Mouse (Mus musculus) gonadal fat pad, adult 2 months (tissue): ENCODE measurements around the gene Gm49384. TPM values are rescaled to one million over a fixed set of nuclear protein-coding genes. Genes with fewer than 3 reads are reported as not detected.

Experiments
- DNase-seq: peaks from one replicate; pipeline ENCODE4 v3.0.0-alpha.2; 2012; ENCODE audit warnings: low read depth
- polyA plus RNA-seq: library from polyadenylated mRNA; depleted of rRNA; stranded (reverse); fragments of >200 nt; gene quantifications from 2 replicates; pipeline ENCODE4 v1.2.3, GENCODE M21; 2012; rRNA removed

The Gm49384 gene
- polyA plus RNA-seq: not detected in 2 replicates

DNA sequence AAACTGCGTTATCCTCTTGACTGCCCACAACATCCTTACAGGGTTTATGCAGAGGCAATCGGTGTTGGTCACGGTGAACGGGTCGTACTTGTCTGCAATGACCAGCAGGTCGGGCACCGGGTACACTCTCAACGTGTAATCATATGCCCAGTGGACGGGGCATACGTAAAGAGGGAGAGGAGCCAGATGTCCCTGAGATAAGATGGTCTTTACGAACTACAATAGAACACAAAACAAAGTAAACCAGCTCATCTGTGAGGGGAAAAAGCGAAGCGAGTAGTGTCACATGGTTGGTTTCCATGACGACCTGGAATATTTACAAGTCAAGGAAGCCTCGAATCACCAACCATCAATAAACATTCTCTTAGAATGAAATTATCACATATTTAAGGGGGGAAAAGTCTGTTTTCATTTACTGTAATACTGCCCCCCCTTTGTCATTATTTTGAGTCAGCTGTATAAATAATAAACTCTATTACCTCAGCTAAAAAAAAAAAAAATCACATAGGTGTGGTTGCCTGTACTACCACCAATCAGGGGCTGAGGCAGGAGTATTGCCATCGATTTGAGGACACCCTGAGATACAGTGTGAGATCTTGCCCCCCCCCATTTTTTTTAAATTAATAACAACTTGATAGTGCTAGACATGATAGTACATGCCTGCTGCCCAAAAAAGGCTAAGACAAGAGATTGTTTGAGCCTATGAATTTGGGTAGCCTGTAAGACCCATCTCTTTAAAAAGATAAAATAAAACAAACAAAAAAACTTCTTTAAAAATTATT is at the start of gene Gm49384:
TSS of gene Gm49384 (minus strand) at position 216 of the 782 bp plus-strand sequence.
- DNase-seq: no peak

GRCm38 (mm10) chr12:69253806-69254205 is 49.7 kb upstream of the Gm49384 start:
- DNase-seq: no peak

- DNase-seq: no peak
Observed at GRCm38 (mm10) chr12:69250756-69251155, 46.7 kb upstream of the Gm49384 start.

GRCm38 (mm10) chr12:69249766-69250165 is 45.7 kb upstream of the Gm49384 start:
- DNase-seq: no peak

DNA sequence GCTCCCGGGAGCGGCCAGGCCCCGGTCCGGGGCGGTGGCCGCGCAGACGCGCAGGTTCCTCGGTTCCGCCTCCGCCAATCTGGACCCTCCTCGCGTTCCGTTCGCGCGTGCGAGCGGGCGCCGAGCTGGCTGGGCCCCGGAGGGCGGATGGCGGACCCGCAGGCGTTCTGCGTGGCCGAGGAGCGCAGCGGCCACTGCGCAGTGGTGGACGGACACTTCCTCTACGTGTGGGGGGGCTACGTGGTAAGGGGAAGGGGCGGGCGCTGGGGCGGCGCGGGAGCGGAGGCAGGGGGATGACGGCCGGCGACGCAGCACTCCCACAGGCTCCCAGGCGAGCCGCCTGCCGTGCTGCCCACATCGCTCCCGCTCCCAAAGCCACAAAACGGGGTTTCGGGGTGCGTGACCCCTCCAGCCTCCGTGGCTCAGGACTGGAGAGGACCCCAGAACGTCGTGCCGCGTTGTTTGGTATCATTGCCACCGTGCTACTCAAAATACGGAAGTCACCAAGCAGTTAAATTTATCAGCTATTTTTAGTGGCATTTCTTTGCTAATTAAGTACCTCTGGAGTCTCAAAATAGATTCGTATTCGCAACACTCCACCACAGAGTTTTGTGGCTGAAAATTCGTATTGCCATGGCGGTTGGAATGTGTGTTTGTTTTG is 37.8 kb upstream of the Gm49384 start:
- no peak for DNase-seq

- DNase-seq: no peak
Observed at GRCm38 (mm10) chr12:69241405-69241770, 37.3 kb upstream of the Gm49384 start.

- no peak for DNase-seq
Observed at GRCm38 (mm10) chr12:69240876-69241275, 36.8 kb upstream of the Gm49384 start, which contains the start of gene Klhdc1. Gene Klhdc1, plus strand, starts transcription at chr12:69241176.

DNA sequence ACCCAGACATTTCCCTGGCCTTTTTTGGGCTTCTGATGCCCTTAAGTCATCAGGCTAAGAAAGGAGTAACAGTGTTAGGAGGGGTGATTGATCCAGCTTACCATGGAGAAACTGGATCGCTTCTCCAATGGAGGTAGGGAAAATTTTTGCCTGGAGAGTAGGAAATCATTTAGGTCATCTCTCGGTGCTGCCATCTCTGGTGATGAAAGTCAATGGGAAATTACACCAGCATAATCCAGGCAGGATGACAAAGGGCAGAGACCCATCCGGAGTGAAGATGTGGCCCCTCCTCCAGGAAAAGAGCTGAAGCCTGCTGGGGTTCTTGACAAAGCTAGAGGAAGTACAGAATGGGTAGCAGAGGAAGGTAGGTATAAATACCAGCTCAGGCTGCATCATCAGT is 34.2 kb upstream of the Gm49384 start:
- DNase-seq: no peak

DNA sequence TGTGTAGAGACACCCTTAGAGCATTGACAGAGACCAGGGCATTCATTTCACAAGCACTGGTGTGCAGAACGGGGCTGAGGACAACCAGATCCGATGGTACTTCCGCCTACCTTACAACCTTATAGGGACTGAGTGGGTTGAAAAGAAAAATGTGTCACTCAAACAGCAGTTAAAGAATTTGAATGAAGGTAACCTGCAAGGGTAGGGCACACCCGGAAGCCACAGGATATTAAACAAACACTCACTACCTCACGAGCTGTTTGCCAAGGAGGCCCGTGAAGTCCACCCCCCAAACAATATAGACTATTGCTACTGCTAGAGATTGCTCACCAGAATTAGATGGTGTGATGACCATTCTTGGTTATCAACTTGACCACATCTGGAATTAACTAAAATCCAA is 31.7 kb upstream of the Gm49384 start:
- no peak for DNase-seq

- no peak for DNase-seq
Observed at GRCm38 (mm10) chr12:69229251-69229650, 25.2 kb upstream of the Gm49384 start.

DNA sequence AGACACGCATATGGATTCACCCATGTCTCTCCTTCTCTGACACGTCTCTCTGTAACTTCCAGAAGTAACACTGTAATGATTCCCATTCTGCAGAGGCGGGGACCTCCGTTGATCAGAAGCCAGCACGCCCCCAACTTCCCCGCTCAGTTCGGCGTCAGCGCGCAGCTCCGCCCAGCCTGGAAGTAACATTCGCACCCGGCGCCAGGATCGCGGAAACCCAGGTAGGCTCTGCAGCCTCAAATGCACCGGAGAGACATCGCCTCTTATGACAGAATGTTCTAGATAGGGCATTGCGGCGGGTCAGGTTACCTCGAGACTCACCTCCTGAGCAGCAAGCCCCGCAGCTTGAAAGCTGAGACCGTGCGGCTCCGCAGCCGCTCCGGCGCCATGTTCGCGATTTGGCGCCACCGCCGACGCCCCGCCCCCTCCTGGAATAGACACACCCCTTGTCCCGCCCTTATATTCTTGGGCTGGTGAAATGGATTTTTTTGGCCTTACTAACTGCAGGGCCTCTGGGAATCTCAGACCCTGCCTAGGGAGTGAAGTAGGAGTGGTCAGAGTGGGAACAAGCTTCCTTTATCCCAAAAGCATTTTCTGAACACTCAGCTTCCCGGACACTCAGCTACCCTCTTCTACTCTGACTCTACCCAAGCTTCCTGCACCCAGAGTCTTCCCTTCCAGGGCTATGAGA is 23.9 kb upstream of the Gm49384 start, which contains the start of gene Pole2:
TSS of gene Pole2 (minus strand) at position 420 of the 691 bp plus-strand sequence.
- peak; percentile 20 for DNase-seq

DNA sequence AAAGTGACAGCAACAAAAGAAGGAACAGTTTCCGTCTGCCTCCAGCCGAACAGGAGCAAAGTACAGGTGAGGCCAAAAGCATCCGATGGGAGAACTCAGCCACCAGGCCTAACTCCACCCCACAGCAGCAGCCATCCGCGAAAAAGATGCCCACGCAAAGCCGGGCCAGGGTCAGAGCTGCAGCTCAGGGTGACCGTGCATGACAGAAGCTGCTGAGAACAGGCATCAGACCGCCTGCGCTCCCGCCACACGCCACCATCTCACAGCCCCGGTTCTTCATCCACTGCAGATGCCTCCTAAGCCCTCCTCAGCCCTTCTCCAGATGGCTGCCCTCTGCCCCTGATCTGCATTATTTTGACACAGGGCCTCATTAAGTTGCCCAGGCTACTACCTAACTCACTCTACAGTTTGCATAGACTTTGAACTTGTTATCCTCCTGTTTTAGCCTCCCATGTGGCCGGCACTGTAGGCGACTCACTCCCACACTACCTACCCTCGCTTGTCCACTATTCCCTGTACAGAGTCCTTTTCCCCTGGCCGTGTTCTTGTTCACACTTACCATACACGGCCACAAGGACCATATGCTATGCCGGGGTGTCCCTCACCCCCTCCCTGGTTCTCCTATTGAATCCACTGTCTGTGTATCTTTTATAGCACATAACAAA is 16.7 kb upstream of the Gm49384 start:
- no peak for DNase-seq

DNA sequence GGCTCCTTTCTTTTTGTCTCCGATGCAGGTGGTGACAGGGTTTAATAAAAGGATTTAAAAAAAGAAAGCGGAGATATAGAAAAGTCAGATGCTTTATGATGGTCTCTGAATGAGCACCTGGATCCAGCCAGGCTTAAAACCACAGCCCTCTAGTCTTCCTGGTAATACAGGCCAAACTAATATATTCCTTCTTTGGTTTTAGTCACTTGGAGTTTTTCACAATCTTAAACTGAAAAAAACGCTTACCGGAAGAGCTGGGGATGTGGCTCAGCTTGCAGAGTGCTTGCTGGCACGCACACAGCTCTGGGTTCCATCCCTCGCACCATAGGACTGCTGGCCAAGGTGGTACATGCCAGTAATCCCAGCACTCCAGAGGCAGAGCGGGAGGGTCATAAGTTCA is 12.5 kb upstream of the Gm49384 start:
- DNase-seq: no peak

DNA sequence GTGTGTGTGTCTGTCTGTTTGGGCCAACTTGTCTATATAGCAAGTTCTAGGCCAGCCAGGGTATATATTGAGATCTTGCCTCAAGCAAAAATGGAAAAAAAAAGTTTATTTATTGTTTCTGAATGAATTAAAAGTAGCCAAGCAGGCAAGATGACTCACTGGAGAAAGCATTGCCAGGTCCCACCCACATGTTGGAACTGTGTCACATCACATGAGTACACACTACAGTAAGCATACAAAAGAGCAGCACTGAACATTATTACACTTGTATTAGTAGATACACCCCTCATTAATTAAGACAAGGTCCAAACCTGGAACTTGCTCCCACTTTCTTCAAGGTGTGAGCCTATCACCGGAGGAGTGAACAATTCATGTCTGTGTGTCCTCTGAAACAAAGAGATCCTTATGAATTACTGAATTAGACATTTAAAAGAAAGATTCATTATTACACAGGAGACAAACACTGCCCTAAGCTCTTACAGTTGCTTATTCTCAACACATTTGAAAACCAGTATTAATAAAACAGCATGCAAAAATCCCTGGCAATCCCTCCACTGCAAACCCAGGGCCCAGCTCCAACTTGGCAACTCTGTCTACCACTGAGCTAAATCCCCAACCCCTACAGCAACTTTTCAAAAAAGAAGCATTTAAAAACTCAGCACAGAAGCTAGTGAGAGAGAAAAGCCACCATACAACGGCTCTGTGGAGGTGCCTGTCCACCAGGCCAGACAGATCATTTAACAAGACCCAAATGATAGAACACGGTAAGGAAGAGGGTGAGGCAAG is 11.1 kb upstream of the Gm49384 start:
- peak; percentile 82 for DNase-seq

GRCm38 (mm10) chr12:69214393-69214792 is 10.3 kb upstream of the Gm49384 start:
- DNase-seq: no peak

DNA sequence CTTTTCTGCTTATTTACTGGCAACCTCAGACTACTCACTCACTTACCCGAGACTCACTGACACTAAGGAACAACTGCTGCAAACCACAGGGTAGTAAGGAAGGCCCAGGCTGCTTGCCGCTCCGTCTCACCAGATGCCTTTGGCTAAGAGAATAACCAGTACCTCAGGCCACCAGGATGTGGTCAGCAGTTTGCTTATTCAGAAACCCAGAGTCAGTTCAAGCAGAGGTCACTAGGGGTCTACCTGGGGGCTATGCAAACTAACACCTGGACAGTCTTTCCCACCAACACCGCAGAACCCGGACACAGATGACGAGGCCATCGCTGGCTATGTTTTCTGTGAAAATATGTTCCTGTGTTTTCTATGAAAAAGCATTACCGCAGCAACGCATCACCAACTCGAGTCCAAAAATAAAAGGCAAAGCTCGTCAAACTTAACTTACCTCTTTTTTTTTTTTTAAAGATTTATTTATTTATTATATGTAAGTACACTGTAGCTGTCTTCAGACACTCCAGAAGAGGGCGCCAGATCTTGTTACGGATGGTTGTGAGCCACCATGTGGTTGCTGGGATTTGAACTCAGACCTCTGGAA is 9.2 kb upstream of the Gm49384 start:
- DNase-seq: no peak

GRCm38 (mm10) chr12:69211057-69211456 is 7.0 kb upstream of the Gm49384 start:
- no peak for DNase-seq

GRCm38 (mm10) chr12:69210056-69210979 is 6.3 kb upstream of the Gm49384 start:
- no peak for DNase-seq

GRCm38 (mm10) chr12:69208520-69208919 is 4.5 kb upstream of the Gm49384 start:
- no peak for DNase-seq

DNA sequence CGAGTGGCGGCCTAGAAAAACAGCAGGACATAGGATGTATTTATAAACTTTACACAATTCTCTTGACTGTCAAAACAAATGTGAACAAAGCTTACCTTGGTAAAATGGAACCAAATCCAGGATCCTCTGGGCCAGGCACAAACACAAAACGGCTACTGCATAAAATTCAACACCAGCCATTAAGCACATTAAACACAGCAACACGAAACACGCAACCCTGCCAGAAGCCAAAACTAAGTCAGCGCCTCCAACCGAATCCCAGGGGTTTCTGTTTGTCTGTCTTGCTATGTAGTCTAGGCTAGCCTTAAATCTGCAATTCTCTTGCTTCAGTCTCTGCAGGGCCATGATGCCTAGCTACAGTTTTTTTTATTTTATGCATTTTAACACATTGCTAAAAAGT is 3.9 kb upstream of the Gm49384 start:
- DNase-seq: no peak
